Mouse (Mus musculus): Measurements from ENCODE around the gene Sgpl1.

GRCm38 (mm10) chr10:61091866-61092265 is 55.6 kb downstream of the Sgpl1 start:
- no peak for TF ChIP-seq CTCF (IDR thresholded peaks at IDR 0.05; ENCODE audit: insufficient read depth, low read depth, low read length)
- no peak for TF ChIP-seq POLR2A (IDR thresholded peaks at IDR 0.05; ENCODE audit: insufficient read depth, low read depth, low read length)
